Mouse (Mus musculus): Measurements from ENCODE around the gene Tmem178b. TPM values are rescaled to one million over a fixed set of nuclear protein-coding genes. Genes with fewer than 3 reads are reported as not detected.

Tmem178b gene
- polyA plus RNA-seq, 1 experiment from 2014 or later, result 7.3 TPM

DNA sequence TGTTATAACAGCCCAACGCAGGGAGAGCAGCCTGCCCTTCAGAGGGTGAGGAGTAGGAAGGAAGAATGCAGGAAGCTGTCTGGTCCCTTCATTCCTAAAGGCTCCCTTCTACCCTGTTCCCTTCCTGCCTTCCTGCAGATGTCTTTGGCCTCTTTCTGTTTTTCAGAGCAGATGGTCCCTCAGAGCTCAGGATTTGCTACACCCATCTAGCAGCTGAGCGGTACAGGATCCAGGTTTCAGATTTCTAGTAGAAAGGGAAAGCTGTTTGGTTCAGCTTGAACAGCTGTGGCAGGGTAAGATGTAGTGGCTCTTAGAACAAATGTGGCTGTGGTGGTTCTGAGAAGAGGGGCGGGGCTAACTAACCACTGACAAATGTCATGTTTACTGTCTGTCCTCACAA is 197.9 kb downstream of the Tmem178b start:
- ATAC-seq (ENCODE audit: insufficient read depth, low FRiP score, low TSS enrichment) (no peak), DNase-seq (ENCODE audit: low spot score) (no peak)
- WGBS, result 63% methylated on average over 3 of the region's 3 CpGs
- no peaks in the 10 kb centered on the region for H3K4me1 ChIP-seq (ENCODE audit: control insufficient read depth, insufficient read depth, low read length)
- H3K27ac ChIP-seq (ENCODE audit: low read depth, low read length), result no peak overlapping the region
- H3K9me3 ChIP-seq (ENCODE audit: control insufficient read depth, low read length), result no peaks in the 10 kb centered on the region
- no peak overlapping the region for H3K9ac ChIP-seq (ENCODE audit: low read length)
- no peak overlapping the region for H3K4me3 ChIP-seq (ENCODE audit: low read depth, low read length)
- H3K4me2 ChIP-seq (ENCODE audit: low read depth), result no peak overlapping the region
- no peaks in the 10 kb centered on the region for H3K36me3 ChIP-seq (ENCODE audit: control insufficient read depth, insufficient read depth, low read length)
- H3K27me3 ChIP-seq (ENCODE audit: control insufficient read depth, insufficient read depth, low read length), result no peaks in the 10 kb centered on the region

GRCm38 (mm10) chr6:40076089-40076488 is 203.0 kb downstream of the Tmem178b start:
- no peaks in the 10 kb centered on the region for H3K36me3 ChIP-seq (ENCODE audit: control insufficient read depth, insufficient read depth, low read length)
- H3K4me1 ChIP-seq (ENCODE audit: control insufficient read depth, insufficient read depth, low read length), result no peaks in the 10 kb centered on the region
- H3K4me2 ChIP-seq (ENCODE audit: low read depth), result no peak overlapping the region
- no peaks in the 10 kb centered on the region for H3K9me3 ChIP-seq (ENCODE audit: control insufficient read depth, low read length)
- H3K4me3 ChIP-seq (ENCODE audit: low read depth, low read length), result no peak overlapping the region
- H3K27me3 ChIP-seq (ENCODE audit: control insufficient read depth, insufficient read depth, low read length), result no peaks in the 10 kb centered on the region
- DNase-seq (ENCODE audit: low spot score) (no peak), ATAC-seq (ENCODE audit: insufficient read depth, low FRiP score, low TSS enrichment) (no peak)
- H3K9ac ChIP-seq (ENCODE audit: low read length), result no peak overlapping the region
- WGBS, result 0% methylated on average over 1 of the region's 1 CpGs
- H3K27ac ChIP-seq (ENCODE audit: low read depth, low read length), result no peak overlapping the region

- Histone ChIP-seq H3K27ac (ENCODE audit: low read depth, low read length) (no peak overlapping the region), H3K36me3 (ENCODE audit: control insufficient read depth, insufficient read depth, low read length) (no peaks in the 10 kb centered on the region), H3K4me1 (ENCODE audit: control insufficient read depth, insufficient read depth, low read length) (no peaks in the 10 kb centered on the region), H3K9ac (ENCODE audit: low read length) (no peak overlapping the region), H3K4me3 (ENCODE audit: low read depth, low read length) (no peak overlapping the region), H3K9me3 (ENCODE audit: control insufficient read depth, low read length) (no peaks in the 10 kb centered on the region), H3K4me2 (ENCODE audit: low read depth) (no peak overlapping the region), H3K27me3 (ENCODE audit: control insufficient read depth, insufficient read depth, low read length) (no peaks in the 10 kb centered on the region)
- ATAC-seq (ENCODE audit: insufficient read depth, low FRiP score, low TSS enrichment) (no peak), DNase-seq (ENCODE audit: low spot score) (no peak)
- 92% methylated on average over 5 of the region's 5 CpGs for WGBS
Measured at GRCm38 (mm10) chr6:40076670-40077313, 203.7 kb downstream of the Tmem178b start.

GRCm38 (mm10) chr6:40078353-40078752 is 205.3 kb downstream of the Tmem178b start:
- DNase-seq (ENCODE audit: low spot score) (no peak), ATAC-seq (ENCODE audit: insufficient read depth, low FRiP score, low TSS enrichment) (no peak)
- Histone ChIP-seq H3K4me3 (ENCODE audit: low read depth, low read length) (no peak overlapping the region), H3K27me3 (ENCODE audit: control insufficient read depth, insufficient read depth, low read length) (no peaks in the 10 kb centered on the region), H3K36me3 (ENCODE audit: control insufficient read depth, insufficient read depth, low read length) (no peaks in the 10 kb centered on the region), H3K4me1 (ENCODE audit: control insufficient read depth, insufficient read depth, low read length) (no peaks in the 10 kb centered on the region), H3K27ac (ENCODE audit: low read depth, low read length) (no peak overlapping the region), H3K4me2 (ENCODE audit: low read depth) (no peak overlapping the region), H3K9me3 (ENCODE audit: control insufficient read depth, low read length) (no peaks in the 10 kb centered on the region), H3K9ac (ENCODE audit: low read length) (no peak overlapping the region)
- WGBS, result 84% methylated on average over 3 of the region's 3 CpGs

- WGBS, result 90% methylated on average over 3 of the region's 3 CpGs
- H3K36me3 ChIP-seq (ENCODE audit: control insufficient read depth, insufficient read depth, low read length), result no peaks in the 10 kb centered on the region
- no peak overlapping the region for H3K9ac ChIP-seq (ENCODE audit: low read length)
- H3K4me1 ChIP-seq (ENCODE audit: control insufficient read depth, insufficient read depth, low read length), result no peaks in the 10 kb centered on the region
- H3K9me3 ChIP-seq (ENCODE audit: control insufficient read depth, low read length), result no peaks in the 10 kb centered on the region
- DNase-seq (ENCODE audit: low spot score) (no peak), ATAC-seq (ENCODE audit: insufficient read depth, low FRiP score, low TSS enrichment) (no peak)
- no peak overlapping the region for H3K27ac ChIP-seq (ENCODE audit: low read depth, low read length)
- no peak overlapping the region for H3K4me3 ChIP-seq (ENCODE audit: low read depth, low read length)
- H3K4me2 ChIP-seq (ENCODE audit: low read depth), result no peak overlapping the region
- H3K27me3 ChIP-seq (ENCODE audit: control insufficient read depth, insufficient read depth, low read length), result no peaks in the 10 kb centered on the region
Measured at GRCm38 (mm10) chr6:40083726-40084125, 210.7 kb downstream of the Tmem178b start.

DNA sequence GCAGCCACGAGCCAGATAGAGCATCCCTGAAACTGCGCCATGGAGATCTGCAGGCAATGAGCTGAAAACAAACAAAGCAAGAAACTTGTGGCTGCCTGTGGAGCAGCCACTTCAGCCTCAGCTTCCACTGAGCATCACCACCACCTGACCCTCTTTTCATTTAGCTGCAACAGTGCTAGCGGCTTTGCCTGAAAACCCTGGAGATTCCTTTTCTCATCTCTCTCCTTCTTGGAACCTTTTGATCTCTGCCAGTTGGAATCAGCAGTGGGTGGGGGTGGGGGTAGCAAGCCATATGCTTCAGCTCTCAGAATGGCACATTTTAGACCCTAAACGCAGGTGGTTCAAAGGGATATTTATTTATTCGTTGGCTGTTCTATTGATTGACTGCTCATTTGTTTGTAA is 218.2 kb downstream of the Tmem178b start:
- WGBS, result 33% methylated on average over 5 of the region's 5 CpGs
- H3K9me3 ChIP-seq (ENCODE audit: control insufficient read depth, low read length), result no peaks in the 10 kb centered on the region

DNA sequence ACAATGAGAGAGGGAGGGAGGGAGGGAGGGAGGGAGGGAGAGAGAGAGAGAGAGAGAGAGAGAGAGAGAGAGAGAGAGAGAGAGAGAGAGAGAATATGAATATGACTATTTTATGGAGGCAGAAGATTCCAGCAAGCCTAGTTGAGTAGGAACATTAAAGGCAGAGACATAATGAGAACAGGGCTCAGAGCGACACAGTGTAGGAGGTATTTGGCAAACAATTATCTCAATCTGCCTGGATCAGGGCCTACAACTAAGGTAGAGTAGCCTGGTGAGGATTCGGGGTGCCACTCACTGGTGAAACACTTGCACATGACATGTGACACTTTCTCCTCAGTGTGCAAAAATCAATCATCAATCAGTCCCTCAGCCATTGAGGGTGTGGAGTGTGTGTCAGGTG is 225.4 kb downstream of the Tmem178b start:
- ATAC-seq (ENCODE audit: insufficient read depth, low FRiP score, low TSS enrichment) (no peak), DNase-seq (ENCODE audit: low spot score) (no peak)
- no peak overlapping the region for H3K27ac ChIP-seq (ENCODE audit: low read depth, low read length)
- 84% methylated on average over 2 of the region's 2 CpGs for WGBS
- no peaks in the 10 kb centered on the region for H3K4me1 ChIP-seq (ENCODE audit: control insufficient read depth, insufficient read depth, low read length)
- H3K27me3 ChIP-seq (ENCODE audit: control insufficient read depth, insufficient read depth, low read length), result no peaks in the 10 kb centered on the region
- no peak overlapping the region for H3K9ac ChIP-seq (ENCODE audit: low read length)
- H3K36me3 ChIP-seq (ENCODE audit: control insufficient read depth, insufficient read depth, low read length), result no peaks in the 10 kb centered on the region
- no peaks in the 10 kb centered on the region for H3K9me3 ChIP-seq (ENCODE audit: control insufficient read depth, low read length)
- H3K4me2 ChIP-seq (ENCODE audit: low read depth), result no peak overlapping the region
- no peak overlapping the region for H3K4me3 ChIP-seq (ENCODE audit: low read depth, low read length)

More for the DNA sequence above, 218.2 kb downstream of the Tmem178b start:
- Histone ChIP-seq H3K9ac (ENCODE audit: low read length) (no peak overlapping the region), H3K27me3 (ENCODE audit: control insufficient read depth, insufficient read depth, low read length) (no peaks in the 10 kb centered on the region), H3K36me3 (ENCODE audit: control insufficient read depth, insufficient read depth, low read length) (no peaks in the 10 kb centered on the region), H3K4me2 (ENCODE audit: low read depth) (no peak overlapping the region), H3K4me1 (ENCODE audit: control insufficient read depth, insufficient read depth, low read length) (no peaks in the 10 kb centered on the region; the same call in 1 of the 2 replicates), H3K27ac (ENCODE audit: low read depth, low read length) (no peak overlapping the region), H3K4me3 (ENCODE audit: low read depth, low read length) (no peak overlapping the region)
- ATAC-seq (ENCODE audit: insufficient read depth, low FRiP score, low TSS enrichment) (no peak), DNase-seq (ENCODE audit: low spot score) (no peak)

DNA sequence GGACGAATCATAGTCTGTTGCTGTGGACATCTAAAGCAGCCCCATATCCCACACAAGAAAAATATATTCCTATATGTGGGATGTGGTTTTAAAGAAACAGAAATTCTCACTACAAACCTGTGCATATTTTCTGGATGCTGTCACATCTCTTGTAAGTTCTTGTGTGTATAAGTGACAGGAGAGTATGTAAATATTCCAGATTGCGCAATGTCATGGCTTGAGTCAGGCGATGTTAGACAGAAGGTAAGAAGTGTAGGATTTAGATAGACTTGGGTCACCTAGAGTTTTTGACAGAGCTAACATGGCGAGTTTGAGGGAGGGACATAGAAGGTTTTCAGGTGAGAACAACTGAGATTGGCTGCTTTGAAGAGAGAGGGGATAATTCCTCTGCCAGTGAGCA is 228.7 kb downstream of the Tmem178b start:
- Histone ChIP-seq H3K4me1 (ENCODE audit: control insufficient read depth, insufficient read depth, low read length) (peaks cover 4% of the 10 kb centered on the region; the same call in 1 of the 2 replicates), H3K9me3 (ENCODE audit: control insufficient read depth, low read length) (no peaks in the 10 kb centered on the region), H3K4me2 (ENCODE audit: low read depth) (no peak overlapping the region), H3K36me3 (ENCODE audit: control insufficient read depth, insufficient read depth, low read length) (no peaks in the 10 kb centered on the region), H3K27me3 (ENCODE audit: control insufficient read depth, insufficient read depth, low read length) (no peaks in the 10 kb centered on the region), H3K4me3 (ENCODE audit: low read depth, low read length) (no peak overlapping the region), H3K9ac (ENCODE audit: low read length) (no peak overlapping the region), H3K27ac (ENCODE audit: low read depth, low read length) (no peak overlapping the region)
- WGBS, result 93% methylated on average over 4 of the region's 4 CpGs
- DNase-seq (ENCODE audit: low spot score) (no peak), ATAC-seq (ENCODE audit: insufficient read depth, low FRiP score, low TSS enrichment) (no peak)

DNA sequence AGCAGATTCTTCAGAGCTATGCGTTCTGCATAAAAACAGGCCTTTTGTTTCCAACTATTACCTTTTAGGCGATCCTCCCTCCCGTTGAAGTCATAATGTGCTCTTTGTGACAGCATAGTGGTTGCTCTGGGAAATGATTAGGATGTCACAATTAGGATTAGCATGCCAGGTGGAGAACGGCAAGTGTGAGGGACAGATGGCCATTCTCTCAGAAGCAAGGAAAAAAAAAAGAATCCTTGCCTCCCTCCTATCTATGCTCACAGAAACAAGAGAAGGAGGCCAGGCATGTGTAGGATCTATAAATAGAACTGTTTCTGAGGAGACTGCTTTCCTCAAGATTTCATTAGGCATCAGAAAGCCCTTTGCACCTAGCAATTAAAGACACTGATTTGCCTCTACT is 229.8 kb downstream of the Tmem178b start:
- WGBS, result 60% methylated on average over 4 of the region's 4 CpGs
- H3K36me3 ChIP-seq (ENCODE audit: control insufficient read depth, insufficient read depth, low read length), result no peaks in the 10 kb centered on the region
- ATAC-seq (ENCODE audit: insufficient read depth, low FRiP score, low TSS enrichment) (no peak), DNase-seq (ENCODE audit: low spot score) (no peak)
- peaks cover 4% of the 10 kb centered on the region; the same call in 1 of the 2 replicates for H3K4me1 ChIP-seq (ENCODE audit: control insufficient read depth, insufficient read depth, low read length)
- H3K27ac ChIP-seq (ENCODE audit: low read depth, low read length), result no peak overlapping the region
- no peak overlapping the region for H3K4me2 ChIP-seq (ENCODE audit: low read depth)
- no peaks in the 10 kb centered on the region for H3K9me3 ChIP-seq (ENCODE audit: control insufficient read depth, low read length)
- no peak overlapping the region for H3K9ac ChIP-seq (ENCODE audit: low read length)
- no peaks in the 10 kb centered on the region for H3K27me3 ChIP-seq (ENCODE audit: control insufficient read depth, insufficient read depth, low read length)
- H3K4me3 ChIP-seq (ENCODE audit: low read depth, low read length), result no peak overlapping the region
